Mouse (Mus musculus): ENCODE data around the gene Slc44a3. TPM values are rescaled to one million over a fixed set of nuclear protein-coding genes. Genes with fewer than 3 reads are reported as not detected.

Gene Slc44a3
- polyA plus RNA-seq, 1 experiment from 2014 or later = 1.6 TPM

DNA sequence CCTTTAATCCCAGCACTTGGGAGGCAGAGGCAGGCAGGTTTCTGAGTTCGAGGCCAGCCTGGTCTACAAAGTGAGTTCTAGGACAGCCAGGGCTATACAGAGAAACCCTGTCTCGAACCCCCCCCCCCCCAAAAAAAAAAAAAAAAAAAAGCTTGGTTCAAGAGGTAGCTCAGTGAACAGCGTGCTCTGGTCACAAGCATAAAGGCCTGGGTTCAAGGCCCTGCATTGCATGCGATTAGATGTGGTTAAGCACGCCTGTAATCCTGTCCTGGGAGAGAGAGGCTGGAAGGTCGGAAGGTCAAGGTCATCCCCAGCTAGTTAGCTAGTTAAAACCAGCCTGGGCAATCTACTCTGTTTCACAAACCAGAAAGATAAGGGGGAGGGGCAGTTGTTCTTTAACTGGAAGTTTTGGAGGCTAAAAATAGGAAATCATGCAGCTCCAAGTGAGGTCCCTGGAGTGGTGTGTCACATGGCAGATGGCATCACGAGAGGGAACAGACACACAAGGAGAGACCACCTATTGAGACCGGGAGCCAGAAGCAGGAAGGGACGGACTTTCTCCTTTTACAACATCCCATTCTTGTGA, 113.3 kb downstream of the Slc44a3 start:
- no peaks in the 10 kb centered on the region for H3K27me3 ChIP-seq
- no peak for ATAC-seq (ENCODE audit: insufficient number of reproducible peaks, insufficient read depth, low FRiP score, low TSS enrichment)
- no peak overlapping the region for H3K9ac ChIP-seq
- H3K36me3 ChIP-seq = no peaks in the 10 kb centered on the region
- no peaks in the 10 kb centered on the region for H3K9me3 ChIP-seq
- 0 out of 2 replicates have a peak, but pooled peaks cover 5% of the 10 kb centered on the region for H3K4me1 ChIP-seq
- WGBS = 77% methylated on average over 9 of the region's 9 CpGs
- no peak overlapping the region for H3K4me2 ChIP-seq (replicated peaks)
- no peak overlapping the region for H3K4me3 ChIP-seq
- H3K27ac ChIP-seq = no peak overlapping the region

DNA sequence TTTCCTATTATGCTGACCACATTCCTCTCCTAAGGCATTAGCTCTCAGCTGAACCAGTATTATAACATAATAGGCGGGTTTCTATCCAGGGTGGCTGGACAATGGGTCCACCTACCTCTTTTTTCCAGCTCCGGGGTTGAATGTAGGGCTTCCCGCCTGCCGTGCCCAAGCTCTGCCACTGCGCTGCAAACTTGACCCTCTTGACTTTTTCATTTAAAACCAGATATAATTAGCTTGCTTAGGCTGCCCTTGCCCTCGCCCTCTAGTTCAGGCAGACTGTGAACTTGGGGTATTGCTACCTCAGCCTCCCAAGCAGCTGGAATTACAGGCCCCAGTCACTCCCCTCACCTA, 114.0 kb downstream of the Slc44a3 start:
- no peak for ATAC-seq (ENCODE audit: insufficient number of reproducible peaks, insufficient read depth, low FRiP score, low TSS enrichment)
- Histone ChIP-seq H3K27ac (no peak overlapping the region), H3K36me3 (no peaks in the 10 kb centered on the region), H3K4me2 (replicated peaks) (no peak overlapping the region), H3K9me3 (no peaks in the 10 kb centered on the region), H3K4me3 (no peak overlapping the region), H3K27me3 (no peaks in the 10 kb centered on the region), H3K4me1 (0 out of 2 replicates have a peak, but pooled peaks cover 5% of the 10 kb centered on the region), H3K9ac (no peak overlapping the region)
- WGBS = 46% methylated on average over 6 of the region's 6 CpGs

DNA sequence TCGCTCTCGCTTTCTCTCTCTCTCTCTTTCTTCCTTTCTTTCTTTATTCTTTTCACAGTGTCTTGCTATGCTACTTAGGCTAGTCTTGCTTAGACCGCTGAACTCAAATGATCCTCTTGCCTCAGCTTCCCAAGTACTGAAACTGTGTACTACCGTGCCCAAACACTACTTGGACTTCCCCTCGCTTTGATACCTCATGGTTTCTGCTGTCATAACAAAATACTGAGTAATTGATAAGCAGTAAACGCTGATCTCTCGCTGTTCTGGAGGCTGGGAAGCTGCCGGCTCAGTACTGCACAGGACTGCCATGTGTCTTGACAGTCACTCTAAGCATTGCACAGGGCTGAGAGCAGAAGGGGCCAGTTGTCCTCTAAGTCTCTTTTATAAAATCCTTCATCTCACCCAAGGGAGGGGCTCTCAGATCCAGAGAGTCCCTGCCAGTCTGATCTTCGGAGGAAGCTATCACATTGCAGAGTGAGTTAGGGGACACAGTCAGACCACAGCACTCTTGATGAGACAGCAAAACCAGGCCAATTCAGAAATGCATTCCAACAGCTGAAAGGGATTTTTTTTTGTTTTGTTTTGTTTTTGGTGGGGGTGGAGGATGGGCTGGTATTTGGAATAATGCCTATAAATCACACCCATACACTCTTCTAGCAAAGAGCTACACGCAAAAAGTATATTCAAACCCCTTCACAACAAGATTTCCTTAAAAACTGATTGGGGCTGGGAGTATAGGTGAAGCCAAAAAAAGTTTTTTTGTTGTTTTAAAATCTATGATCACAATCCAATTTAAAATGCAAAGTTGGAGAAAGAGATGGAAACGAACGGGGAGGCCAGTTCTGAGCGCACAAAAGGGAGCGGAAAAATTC, 114.6 kb downstream of the Slc44a3 start:
- H3K36me3 ChIP-seq = no peaks in the 10 kb centered on the region
- no peak overlapping the region for H3K4me3 ChIP-seq
- H3K27ac ChIP-seq = 0 out of 2 replicates have a peak overlapping the region, but pooled peaks have one; percentile 7
- H3K4me2 ChIP-seq (replicated peaks) = no peak overlapping the region
- H3K9ac ChIP-seq = no peak overlapping the region
- no peaks in the 10 kb centered on the region for H3K9me3 ChIP-seq
- no peaks in the 10 kb centered on the region for H3K27me3 ChIP-seq
- 57% methylated on average over 14 of the region's 14 CpGs for WGBS
- peak; percentile 54; the same call in 1 of the 2 replicates for ATAC-seq (ENCODE audit: insufficient number of reproducible peaks, insufficient read depth, low FRiP score, low TSS enrichment)
- 0 out of 2 replicates have a peak, but pooled peaks cover 5% of the 10 kb centered on the region for H3K4me1 ChIP-seq

DNA sequence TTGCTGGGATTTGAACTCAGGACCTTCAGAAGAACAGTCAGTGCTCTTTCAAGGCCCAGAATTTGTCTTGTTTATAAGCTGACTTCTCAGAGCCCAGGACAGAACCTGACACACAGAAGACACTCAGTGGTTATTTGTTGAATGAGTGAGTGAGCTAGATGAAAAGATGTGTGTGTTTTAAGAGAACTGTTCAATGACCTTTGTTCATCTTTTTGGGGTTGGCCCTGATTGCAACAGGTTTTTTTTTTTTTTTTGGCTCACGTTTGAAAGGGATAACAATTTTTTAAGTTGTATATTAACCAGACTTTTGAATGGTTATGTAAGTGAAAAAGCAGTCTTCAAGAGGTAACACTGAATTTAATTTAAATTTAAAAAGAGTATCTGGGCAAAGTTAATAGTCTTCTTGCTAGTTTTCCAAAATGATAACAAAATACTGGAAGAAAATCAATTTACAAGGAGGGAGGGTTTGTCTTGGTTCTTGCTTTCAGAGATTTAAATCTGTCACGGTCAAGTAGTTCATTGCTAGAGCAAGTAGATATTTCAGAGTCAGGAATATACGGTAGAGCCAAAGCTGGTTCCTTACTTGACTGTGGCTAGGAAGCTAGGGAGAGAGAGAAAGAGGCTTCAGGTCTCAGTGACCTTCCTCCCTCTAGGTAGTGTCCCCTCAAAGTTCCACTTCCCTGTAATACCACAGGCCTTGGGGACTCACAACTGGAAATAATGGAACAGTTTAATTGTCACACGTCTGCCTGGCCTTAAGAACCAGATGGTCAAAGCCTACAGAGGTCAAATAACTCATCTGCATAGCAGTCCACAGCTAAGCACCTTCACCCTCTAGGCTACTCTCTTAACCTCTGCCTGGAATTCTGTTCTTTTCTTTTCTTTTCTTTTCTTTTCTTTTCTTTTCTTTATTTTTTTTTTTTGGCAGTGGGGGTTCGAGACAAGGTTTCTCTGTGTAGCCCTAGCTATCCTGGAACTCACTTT, 115.7 kb downstream of the Slc44a3 start:
- H3K36me3 ChIP-seq = no peaks in the 10 kb centered on the region
- 74% methylated on average over 5 of the region's 5 CpGs for WGBS
- H3K9ac ChIP-seq = no peak overlapping the region
- no peak for ATAC-seq (ENCODE audit: insufficient number of reproducible peaks, insufficient read depth, low FRiP score, low TSS enrichment)
- H3K4me1 ChIP-seq = 0 out of 2 replicates have a peak, but pooled peaks cover 5% of the 10 kb centered on the region
- no peak overlapping the region for H3K4me3 ChIP-seq
- no peaks in the 10 kb centered on the region for H3K27me3 ChIP-seq
- no peaks in the 10 kb centered on the region for H3K9me3 ChIP-seq
- H3K27ac ChIP-seq = no peak overlapping the region
- no peak overlapping the region for H3K4me2 ChIP-seq (replicated peaks)

DNA sequence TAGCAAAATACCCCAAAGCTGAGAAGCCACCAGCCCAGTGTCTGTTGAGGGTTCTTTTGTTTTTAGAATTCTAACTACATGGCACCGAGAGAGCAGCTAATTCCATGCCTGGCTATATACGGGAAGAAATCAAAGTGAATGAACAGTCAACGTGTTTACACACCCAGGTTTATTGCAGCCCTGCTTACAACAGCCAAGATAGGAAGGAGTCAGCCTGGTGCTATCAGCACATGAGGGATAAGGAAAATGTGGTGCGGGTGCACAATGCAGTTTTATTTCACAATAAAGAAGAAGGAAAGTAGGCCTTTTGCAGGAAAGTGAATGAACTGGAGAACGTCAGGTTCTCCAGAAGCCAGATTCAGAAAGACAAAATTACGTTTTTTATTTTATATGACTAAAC, 120.8 kb downstream of the Slc44a3 start:
- Histone ChIP-seq H3K36me3 (no peaks in the 10 kb centered on the region), H3K9ac (no peak overlapping the region), H3K27me3 (no peaks in the 10 kb centered on the region), H3K9me3 (no peaks in the 10 kb centered on the region), H3K4me2 (replicated peaks) (no peak overlapping the region), H3K4me1 (peaks cover 4% of the 10 kb centered on the region; the same call in 1 of the 2 replicates), H3K27ac (no peak overlapping the region), H3K4me3 (no peak overlapping the region)
- 83% methylated on average over 6 of the region's 6 CpGs for WGBS
- ATAC-seq (ENCODE audit: insufficient number of reproducible peaks, insufficient read depth, low FRiP score, low TSS enrichment) = no peak

Other genes with a start within 250 kb of the Slc44a3 start
- 0.90 and 1.0 TPM in 2 replicates for gene Tmem56, start 249.3 kb downstream of the Slc44a3 start, polyA plus RNA-seq (2016; fragmentation: Nextera tagmentation; extraction: Ambion mirVana)
- 31.1 and 33.6 TPM in 2 replicates for gene Alg14, start 240.6 kb downstream of the Slc44a3 start, polyA plus RNA-seq (2016; fragmentation: Nextera tagmentation; extraction: Ambion mirVana)
- gene Cnn3, start 105.9 kb downstream of the Slc44a3 start, polyA plus RNA-seq (2016; fragmentation: Nextera tagmentation; extraction: Ambion mirVana) = 896 and 941 TPM in 2 replicates
- not detected in 2 replicates for gene 4930432M17Rik, start 138.4 kb upstream of the Slc44a3 start, polyA plus RNA-seq (2016; fragmentation: Nextera tagmentation; extraction: Ambion mirVana)
- 15.2 and 15.3 TPM in 2 replicates for gene F3, start 191.1 kb upstream of the Slc44a3 start, polyA plus RNA-seq (2016; fragmentation: Nextera tagmentation; extraction: Ambion mirVana)

Measured in embryonic facial prominence, embryonic 12.5 days (tissue).